Mouse (Mus musculus) forelimb bud, embryonic 11.5 days (tissue): ENCODE measurements around the gene Slc37a1.
"Not testable (repeated sequence)": the region's sequence is repeated elsewhere in the genome, so short reads cannot be mapped to it uniquely, and the experiment has no call there.

Source experiments
- DNase-seq: peaks from one replicate; pipeline ENCODE4 v3.0.0-alpha.2; 2012; ENCODE audit warnings: low read depth, low spot score

Slc37a1 gene

GRCm38 (mm10) chr17:31268016-31268415, 18.6 kb upstream of the Slc37a1 start:
- no peak for DNase-seq

- no peak for DNase-seq
Observed at GRCm38 (mm10) chr17:31269761-31270160, 16.8 kb upstream of the Slc37a1 start.

DNA sequence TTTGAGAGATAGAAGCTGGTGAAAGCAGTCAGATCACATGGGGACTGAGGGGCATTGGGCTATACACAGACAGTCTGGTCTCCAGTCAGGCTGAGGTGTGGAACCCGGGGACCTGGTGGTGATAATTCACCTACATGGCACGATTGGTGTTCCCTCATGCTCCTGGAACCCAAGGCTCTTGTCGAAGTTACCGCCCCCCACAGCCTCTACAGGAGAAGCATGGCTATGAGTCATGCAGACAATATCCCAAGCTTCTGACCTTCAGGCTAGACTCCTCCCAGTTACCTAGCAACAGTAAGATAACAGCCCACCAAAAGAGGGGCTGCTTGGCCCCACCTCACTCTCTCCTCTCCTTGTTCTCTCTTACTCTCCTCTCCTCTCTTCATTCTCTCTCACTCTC, 16.3 kb upstream of the Slc37a1 start:
- no peak for DNase-seq

DNA sequence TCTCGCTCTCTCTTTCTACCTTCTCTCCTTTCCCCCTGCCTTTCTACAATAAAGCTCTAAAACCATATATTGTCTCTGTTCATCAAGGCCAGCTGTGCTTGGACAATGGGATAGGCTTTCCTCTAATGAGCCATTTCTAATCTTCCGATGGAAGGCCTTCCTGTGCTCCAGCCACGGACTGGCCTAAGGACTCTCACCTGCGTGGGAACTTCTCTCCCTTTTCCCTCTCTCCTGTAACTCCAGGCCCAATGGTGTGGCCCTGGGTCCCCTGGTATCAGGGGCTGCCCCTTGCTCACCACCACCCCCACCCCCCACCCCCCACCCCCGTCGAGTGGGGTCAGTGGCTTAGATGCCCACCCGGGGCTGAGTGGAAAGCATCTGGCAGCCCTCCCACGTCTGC, 15.9 kb upstream of the Slc37a1 start:
- not testable (repeated sequence) for DNase-seq

DNA sequence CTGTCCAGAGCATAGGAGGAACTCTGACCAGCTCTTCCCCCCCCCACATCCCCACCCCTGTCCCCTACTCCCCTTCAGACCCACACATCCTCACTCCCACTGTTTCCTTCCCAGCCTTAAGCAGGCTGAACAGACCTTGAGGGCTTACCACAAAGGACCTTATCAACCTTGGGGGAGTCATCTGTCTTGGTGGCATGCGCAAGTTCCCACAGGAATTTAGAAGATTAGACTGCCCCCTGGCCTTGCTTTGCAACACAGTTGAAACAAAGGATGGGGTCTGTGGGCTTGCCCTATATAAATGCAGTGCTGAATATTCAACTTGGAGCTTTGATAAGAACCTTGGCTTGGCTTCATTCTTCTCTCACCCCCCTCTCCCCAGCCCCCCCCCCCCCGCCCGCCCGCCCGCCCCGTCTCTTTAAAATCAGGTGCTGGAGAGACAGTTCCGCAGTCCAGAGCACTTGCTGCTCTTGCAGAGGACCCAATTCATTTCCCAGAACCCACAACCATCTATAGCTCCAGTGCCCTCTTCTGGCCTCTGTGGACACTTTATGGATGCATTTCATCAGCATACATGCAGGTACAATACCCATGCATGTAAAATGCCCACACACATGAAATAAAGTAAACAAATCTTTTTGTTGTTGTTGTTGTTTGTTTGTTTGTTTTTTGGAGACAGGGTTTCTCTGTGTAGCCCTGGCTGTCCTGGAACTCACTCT, 15.3 kb upstream of the Slc37a1 start:
- DNase-seq, result no peak

GRCm38 (mm10) chr17:31272416-31273165, 14.0 kb upstream of the Slc37a1 start:
- no peak for DNase-seq

GRCm38 (mm10) chr17:31273631-31274030, 13.0 kb upstream of the Slc37a1 start:
- no peak for DNase-seq

- DNase-seq, result no peak
Observed at GRCm38 (mm10) chr17:31275181-31275580, 11.4 kb upstream of the Slc37a1 start.

DNA sequence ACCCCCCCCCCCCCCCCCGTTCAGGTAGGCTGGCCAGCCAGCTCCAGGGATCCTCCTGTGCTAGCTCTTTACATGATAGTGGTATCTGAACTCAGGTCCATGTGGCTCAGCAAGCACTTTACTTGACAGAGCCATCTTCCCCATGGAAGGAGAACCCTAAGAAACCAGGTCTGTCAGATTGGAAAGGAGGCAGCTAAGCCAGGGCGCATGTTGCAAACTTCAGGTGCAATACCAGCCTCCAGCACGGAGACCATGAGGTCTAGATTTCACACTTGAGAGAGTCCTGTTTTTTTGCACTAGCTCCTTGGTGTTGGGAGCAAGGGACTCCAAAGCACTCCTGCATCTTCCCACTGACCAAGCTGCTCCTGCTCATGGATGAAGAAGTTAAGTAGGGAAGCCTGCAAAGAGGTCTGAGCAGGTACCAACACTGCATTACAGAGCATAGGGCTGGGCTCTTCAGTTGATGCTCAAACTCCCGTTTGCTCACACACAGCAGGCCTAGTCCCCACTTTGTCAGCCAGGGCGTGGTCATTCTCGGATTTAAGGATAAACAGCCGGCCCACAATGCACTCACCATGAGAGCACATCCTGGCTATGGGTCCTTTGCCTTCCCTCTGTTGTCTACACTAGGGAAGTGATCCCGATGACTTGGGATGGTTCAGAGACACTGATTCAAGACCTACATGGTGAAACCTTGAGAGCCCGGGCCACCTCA, 10.2 kb upstream of the Slc37a1 start:
- DNase-seq, result no peak

DNA sequence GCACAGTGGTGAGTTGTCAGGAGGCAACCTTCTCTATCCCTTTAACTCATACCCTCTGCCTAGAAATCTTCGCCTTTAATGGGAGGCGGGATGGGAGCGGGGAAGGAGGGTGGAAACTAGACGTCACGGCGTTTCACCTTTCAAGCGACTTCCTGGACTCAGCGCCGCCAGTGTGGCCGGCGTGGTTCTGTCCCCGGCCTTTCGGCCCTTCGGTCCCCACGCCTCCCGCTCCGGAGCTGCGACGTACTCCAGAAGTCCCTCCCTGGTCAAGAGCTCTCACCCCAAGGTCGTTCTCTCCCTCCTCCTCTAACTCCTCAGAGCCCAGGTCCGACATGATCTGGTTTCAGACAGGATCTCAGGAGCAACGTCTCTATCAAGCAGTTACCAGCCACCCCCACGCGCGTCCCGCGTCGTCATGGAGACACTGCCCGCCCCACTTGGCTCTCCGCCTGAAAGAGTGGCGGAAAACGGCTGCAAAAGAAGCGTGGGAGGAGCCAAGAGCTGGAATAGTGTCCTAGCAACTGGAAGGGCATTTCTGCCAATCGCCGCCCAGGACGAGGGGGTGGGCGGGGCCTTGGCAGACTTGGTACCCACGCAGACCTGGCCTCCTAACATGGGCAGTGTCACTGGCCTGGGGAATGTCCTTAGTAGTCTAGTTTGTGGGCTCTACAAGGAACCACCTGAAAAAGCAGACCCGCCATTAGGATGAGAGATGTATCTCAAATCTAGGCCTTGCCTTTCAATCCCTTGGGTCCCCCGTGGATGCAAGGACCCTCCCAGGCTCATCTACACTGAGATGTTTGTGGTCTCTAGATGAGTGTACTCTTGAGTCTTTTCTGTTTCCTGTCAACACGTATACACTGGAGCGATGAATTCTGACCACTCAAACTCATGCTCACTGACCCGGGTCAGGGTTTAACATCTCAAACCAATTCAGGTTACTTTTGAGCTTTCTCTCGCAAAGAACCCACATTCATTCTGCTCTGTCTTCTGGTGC, 9.4 kb upstream of the Slc37a1 start, which contains the start of gene Rsph1:
TSS of gene Rsph1 (minus strand) at position 462 of the 997 bp plus-strand sequence.
- peak; percentile 85 for DNase-seq

DNA sequence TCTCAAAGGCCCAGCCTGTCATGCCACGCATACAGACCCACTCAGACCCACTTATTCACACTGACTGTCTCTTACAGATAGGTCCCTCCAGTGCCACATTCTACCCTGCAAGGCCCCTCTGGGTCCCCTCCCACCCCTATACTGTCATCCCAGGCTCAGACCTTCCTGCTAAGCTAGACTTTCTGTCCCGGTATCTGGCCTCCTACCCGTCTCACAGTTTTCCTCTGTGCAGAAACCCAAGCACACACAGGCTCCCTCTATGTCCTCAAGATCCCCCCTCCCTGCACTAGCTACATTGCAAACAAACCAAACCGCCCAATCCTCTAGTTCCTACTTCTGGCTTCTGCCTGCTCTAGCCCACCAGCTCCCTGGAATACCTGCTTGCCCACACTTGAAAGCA, 8.7 kb upstream of the Slc37a1 start:
- no peak for DNase-seq

DNA sequence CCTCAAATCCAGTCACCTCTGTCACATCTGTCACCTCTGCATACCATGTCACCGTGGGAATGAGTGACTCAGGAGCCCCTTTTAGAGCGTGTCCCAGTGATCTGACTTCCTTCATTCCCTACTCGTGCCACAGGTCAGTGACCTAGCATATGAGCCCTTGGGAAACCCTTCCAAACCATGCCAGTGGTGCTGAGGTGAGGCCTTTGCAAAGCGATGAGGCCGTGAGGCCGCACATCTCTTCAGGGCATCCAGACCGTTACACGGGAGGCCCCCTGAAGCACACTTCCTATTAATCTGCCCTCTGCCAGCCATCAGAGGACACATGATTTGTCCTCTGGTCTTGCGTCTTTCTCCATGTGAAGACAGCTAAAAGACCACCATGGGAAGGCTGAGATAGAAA, 7.1 kb upstream of the Slc37a1 start:
- no peak for DNase-seq

- no peak for DNase-seq
Observed at GRCm38 (mm10) chr17:31280269-31280668, 6.3 kb upstream of the Slc37a1 start.

DNA sequence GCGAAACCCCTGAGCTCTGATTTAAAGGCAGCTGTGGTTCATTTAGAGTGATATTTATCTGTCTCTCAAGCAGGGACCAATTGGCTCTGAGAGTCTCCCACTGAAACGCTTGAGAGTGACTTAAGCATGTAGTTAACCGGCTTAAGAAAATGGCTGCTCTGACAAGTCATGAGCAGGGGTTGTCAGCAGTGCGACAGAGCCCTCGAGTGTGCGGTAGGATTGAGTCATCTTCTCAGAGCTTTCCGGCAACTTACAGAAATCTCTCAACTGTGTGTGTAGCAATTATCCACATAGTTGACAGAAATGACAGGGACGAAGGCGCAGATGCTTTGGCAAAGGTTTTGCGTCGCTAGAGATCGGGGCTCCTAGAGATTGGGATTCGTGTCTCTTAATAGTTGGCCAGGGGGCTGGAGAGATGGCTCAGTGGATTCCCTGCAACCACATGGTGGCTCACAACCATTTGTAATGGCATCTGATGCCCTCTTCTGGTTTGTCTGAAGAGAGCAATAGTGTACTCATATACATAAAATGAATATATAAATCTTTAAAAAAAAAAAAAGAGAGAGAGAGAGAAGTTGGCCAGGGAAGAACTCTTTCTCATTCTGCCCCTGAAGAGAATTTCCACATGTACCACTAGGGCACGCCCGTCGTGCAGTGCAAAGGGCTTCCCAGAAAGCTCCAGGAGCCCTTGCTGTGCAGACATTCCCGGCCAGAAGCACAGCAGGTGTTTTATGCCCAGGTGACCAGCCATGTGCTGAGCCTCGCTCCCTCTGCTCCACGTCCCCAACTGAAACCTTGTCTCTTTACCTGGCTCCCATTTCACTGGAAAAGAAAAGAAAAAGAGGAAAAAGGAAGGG, 4.5 kb upstream of the Slc37a1 start:
- DNase-seq, result no peak

DNA sequence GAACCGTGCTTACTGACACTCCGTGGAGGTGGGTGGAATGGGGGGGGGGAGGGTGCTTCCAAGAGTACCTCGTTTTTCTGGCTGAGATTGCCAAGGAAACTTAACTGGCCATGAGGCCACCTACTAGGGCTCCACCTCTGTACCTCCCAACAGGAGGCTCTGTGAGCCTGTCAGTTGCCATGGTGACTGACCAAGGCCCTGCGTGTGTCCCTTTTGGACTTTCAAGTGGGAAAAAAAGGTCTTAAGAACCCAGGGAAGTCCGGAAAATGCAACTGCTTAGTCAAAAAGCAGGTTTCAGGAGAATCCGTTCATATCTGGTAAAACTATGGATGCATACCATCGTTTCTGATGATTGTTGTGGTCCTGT, 3.9 kb upstream of the Slc37a1 start:
- DNase-seq, result no peak

DNA sequence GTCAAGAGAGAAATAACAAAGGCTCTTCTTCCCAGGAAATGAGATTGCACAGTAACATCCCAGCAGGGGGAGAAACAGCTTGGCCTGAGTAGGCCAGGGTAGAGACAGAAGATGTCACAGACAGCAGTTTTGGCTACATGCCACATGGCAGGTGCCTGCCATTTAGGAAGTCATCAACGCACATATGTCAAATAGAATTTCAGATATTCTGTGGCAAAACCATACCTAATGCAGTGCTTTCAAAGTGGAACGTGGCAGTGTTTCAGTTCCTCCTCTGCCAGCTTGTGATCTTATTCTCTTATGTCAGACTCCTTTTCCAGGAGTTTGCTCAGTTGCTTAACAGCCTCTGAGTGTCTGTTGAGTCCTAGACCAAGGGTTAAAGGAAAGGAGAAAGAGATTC, 725 bp upstream of the Slc37a1 start:
- DNase-seq, result no peak

- DNase-seq, result no peak
Observed at GRCm38 (mm10) chr17:31287216-31287615, 624 bp downstream of the Slc37a1 start.

DNA sequence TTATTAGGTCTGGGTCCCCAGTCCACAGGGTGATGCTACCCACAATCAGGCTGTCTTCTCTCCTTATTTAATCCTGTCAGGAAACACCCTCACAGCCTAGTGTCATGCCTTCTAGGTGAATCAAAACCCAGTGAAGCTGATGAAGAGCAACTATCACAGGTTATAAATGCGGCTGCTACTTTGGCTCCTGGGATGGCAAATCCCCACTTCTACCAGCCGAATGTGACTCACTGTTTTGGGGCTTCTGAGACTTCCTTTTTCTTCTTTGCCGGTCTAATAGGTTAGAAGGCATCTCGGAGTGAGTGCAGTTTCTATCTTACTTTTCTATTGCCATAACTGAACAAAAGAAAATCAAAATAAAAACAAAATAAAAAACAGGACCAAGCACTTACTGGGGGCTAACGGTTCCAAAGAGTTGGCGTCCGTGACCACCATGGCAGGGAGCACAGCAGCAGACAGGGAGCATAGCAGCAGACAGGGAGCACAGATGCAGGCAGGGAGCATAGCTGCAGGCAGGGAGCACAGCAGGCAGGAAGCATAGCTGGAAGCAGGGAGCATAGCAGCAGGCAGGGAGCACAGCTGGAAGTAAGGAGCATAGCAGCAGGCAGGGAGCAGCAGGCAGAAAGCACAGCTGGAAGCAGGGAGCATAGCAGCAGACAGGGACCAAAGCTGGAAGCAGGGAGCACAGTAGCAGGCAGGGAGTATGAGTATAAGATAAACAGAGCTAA, 2.6 kb downstream of the Slc37a1 start:
- DNase-seq, result no peak

DNA sequence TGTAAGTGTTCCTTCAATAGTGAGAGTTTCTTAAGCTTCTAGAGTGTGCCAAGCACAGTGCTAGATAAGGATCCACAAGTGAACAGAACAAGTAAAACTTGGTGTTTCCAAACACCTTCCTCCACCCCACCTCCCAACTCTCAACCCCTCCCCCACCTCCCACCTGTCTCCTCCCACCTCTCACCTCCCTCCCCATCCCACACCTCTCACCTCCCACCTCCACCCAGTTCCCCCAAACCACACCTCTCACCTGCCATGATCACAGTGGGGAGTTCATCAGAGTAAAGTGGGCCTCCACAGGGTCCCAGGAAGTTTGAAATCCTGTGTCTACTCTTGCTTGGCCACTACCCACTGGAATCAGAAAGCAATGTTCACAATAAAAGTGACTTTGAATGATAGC, 3.7 kb downstream of the Slc37a1 start:
- no peak for DNase-seq

DNA sequence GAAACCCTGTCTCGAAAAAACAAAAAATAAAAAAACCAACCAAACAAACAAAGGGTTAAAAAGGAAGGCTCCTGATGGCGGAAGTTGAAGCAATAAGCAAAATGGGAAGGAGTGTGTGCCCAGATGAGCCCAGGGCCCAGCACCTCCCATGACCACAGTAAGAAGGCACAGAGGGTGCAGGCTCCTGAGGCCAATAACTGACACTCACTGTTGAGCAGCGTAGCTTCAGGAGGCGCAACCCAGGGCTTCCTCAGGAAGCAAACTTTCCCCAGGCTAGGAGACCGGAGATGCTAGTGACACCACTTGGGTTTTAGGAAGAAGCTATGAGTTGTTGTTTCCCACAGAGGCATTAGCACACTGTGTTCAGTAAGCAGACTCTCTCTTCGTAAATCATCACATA, 4.3 kb downstream of the Slc37a1 start:
- DNase-seq, result no peak
